Mouse (Mus musculus) left cerebral cortex, postnatal 25 days (tissue): ENCODE data around the gene H2-M10.5. TPM values are rescaled to one million over a fixed set of nuclear protein-coding genes. Genes with fewer than 3 reads are reported as not detected.
"Not testable (repeated sequence)": the region's sequence is repeated elsewhere in the genome, so short reads cannot be mapped to it uniquely, and the experiment has no call there.

Experiments
- DNase-seq, 2 experiments: peaks; one replicate each; pipeline ENCODE4 v3.0.0; 2022; ENCODE audit warnings: low spot score in 2 of 2, mixed read lengths in 1 of 2
- intact Hi-C: fragments of 180-260 bp; cut with DNase I; formaldehyde crosslinking; loops from one replicate; pipeline ENCODE4 v1.15.1; 2025
- total RNA-seq, 2 experiments: library from RNA; stranded (reverse); gene quantifications; 2 replicates each; pipeline ENCODE4 v1.2.3; 2021

Gene H2-M10.5
- not detected for total RNA-seq

- DNase-seq, intact Hi-C loops: not testable (repeated sequence)
Observed at GRCm38 (mm10) chr17:36772610-36773009, at the start of gene H2-M10.5. TSS of gene H2-M10.5 (plus strand) at chr17:36772910.

GRCm38 (mm10) chr17:36726046-36726445, 46.7 kb upstream of the H2-M10.5 start:
- DNase-seq = peak; percentile 6 to 11
- intact Hi-C loops = loop anchor here (5.0 to 10.0 kb wide), 3 partner anchors 311 to 419 kb away; no protein-coding TSS in a partner anchor

- intact Hi-C loops = loop anchor here (10.0 kb wide), 1 partner anchor 379 kb away; no protein-coding TSS in a partner anchor
- DNase-seq = no peak
Observed at GRCm38 (mm10) chr17:36763816-36764215, 8.9 kb upstream of the H2-M10.5 start.

GRCm38 (mm10) chr17:36764244-36764643, 8.5 kb upstream of the H2-M10.5 start:
- peak; percentile 42 to 64 for DNase-seq
- intact Hi-C loops = loop anchor here (10.0 kb wide), 1 partner anchor 379 kb away; no protein-coding TSS in a partner anchor

- not testable (repeated sequence) for DNase-seq
- intact Hi-C loops = loop anchor here (10.0 kb wide), 1 partner anchor 381 kb away; no protein-coding TSS in a partner anchor
Observed at GRCm38 (mm10) chr17:36765403-36765802, 7.3 kb upstream of the H2-M10.5 start.

- intact Hi-C loops = no loop called here
- DNase-seq = no peak
Observed at GRCm38 (mm10) chr17:36781533-36781932, 8.8 kb downstream of the H2-M10.5 start.

- intact Hi-C loops = loop anchor here (5.0 kb wide), 1 partner anchor 41 kb away; no protein-coding TSS in a partner anchor
- DNase-seq = peak; percentile 26 to 38
Observed at GRCm38 (mm10) chr17:36786483-36786886, 13.8 kb downstream of the H2-M10.5 start.

GRCm38 (mm10) chr17:36788351-36788750, 15.6 kb downstream of the H2-M10.5 start:
- DNase-seq = no peak
- intact Hi-C loops = loop anchor here (2.0 to 5.0 kb wide), 2 partner anchors 39 to 432 kb away; no protein-coding TSS in a partner anchor

- intact Hi-C loops = loop anchor here (2.0 to 5.0 kb wide), 2 partner anchors 38 to 432 kb away; no protein-coding TSS in a partner anchor
- peak; percentile 82 to 92 for DNase-seq
Observed at GRCm38 (mm10) chr17:36788801-36789200, 16.1 kb downstream of the H2-M10.5 start.

- DNase-seq = no peak
- intact Hi-C loops = loop anchor here (2.0 kb wide), 1 partner anchor 499 kb away; no protein-coding TSS in a partner anchor
Observed at GRCm38 (mm10) chr17:36799493-36799892, 26.8 kb downstream of the H2-M10.5 start.

GRCm38 (mm10) chr17:36799921-36800462, 27.3 kb downstream of the H2-M10.5 start:
- intact Hi-C loops = loop anchor here (2.0 kb wide), 1 partner anchor 499 kb away; no protein-coding TSS in a partner anchor
- DNase-seq = not testable (repeated sequence)

GRCm38 (mm10) chr17:36811871-36812270, 39.2 kb downstream of the H2-M10.5 start, which contains the start of gene H2-M10.6:
TSS of gene H2-M10.6 (plus strand) at chr17:36812171.
- intact Hi-C loops = loop anchor here (1.0 kb wide), 1 partner anchor 446 kb away; no protein-coding TSS in a partner anchor
- DNase-seq = no peak

- intact Hi-C loops = no loop called here
- peak; percentile 42 to 56 for DNase-seq
Observed at GRCm38 (mm10) chr17:36824005-36824404, 51.3 kb downstream of the H2-M10.5 start.

GRCm38 (mm10) chr17:36825525-36825924, 52.8 kb downstream of the H2-M10.5 start:
- DNase-seq = peak in 1 of 2 experiments; percentile 19
- intact Hi-C loops = loop anchor here (5.0 kb wide), 1 partner anchor 38 kb away; no protein-coding TSS in a partner anchor

Other genes with a start within 250 kb of the H2-M10.5 start
- gene H2-M11, start 225.8 kb upstream of the H2-M10.5 start, total RNA-seq = not detected
- not detected for gene H2-M9, start 130.2 kb upstream of the H2-M10.5 start, total RNA-seq
- gene H2-M1, start 100.7 kb upstream of the H2-M10.5 start, total RNA-seq = not detected
- not detected for gene H2-M10.6, start 39.3 kb downstream of the H2-M10.5 start, total RNA-seq
- gene Trim26, start 64.2 kb downstream of the H2-M10.5 start, total RNA-seq = 10 to 100 TPM; 21.0 to 23.1 TPM
- not detected for gene Trim15, start 94.3 kb downstream of the H2-M10.5 start, total RNA-seq
- not detected for gene Trim10, start 96.7 kb downstream of the H2-M10.5 start, total RNA-seq
- not detected for gene Trim40, start 117.2 kb downstream of the H2-M10.5 start, total RNA-seq
- gene Trim31, start 125.2 kb downstream of the H2-M10.5 start, total RNA-seq = not detected
- 1 to 10 TPM; 5.4 to 7.4 TPM for gene Rnf39, start 170.0 kb downstream of the H2-M10.5 start, total RNA-seq
- gene Ppp1r11, start 178.8 kb downstream of the H2-M10.5 start, total RNA-seq = 100 to 1,000 TPM; 119 to 132 TPM
- gene Znrd1, start 185.6 kb downstream of the H2-M10.5 start, total RNA-seq = 10 to 100 TPM; 29.8 to 34.5 TPM
- 1 to 10 TPM; 5.0 to 5.2 TPM for gene Znrd1as, start 185.7 kb downstream of the H2-M10.5 start, total RNA-seq
- under 1 TPM in 1 of 2 experiments, not detected in 1; 0.66 TPM for gene 2410137M14Rik, start 208.3 kb downstream of the H2-M10.5 start, total RNA-seq
- gene H2-M5, start 216.6 kb downstream of the H2-M10.5 start, total RNA-seq = 1 to 10 TPM; 1.6 to 1.7 TPM
- gene Zfp57, start 228.3 kb downstream of the H2-M10.5 start, total RNA-seq = 10 to 100 TPM; 14.5 to 17.6 TPM